Mouse (Mus musculus): ENCODE data around the gene Akt1.

Gene Akt1

DNA sequence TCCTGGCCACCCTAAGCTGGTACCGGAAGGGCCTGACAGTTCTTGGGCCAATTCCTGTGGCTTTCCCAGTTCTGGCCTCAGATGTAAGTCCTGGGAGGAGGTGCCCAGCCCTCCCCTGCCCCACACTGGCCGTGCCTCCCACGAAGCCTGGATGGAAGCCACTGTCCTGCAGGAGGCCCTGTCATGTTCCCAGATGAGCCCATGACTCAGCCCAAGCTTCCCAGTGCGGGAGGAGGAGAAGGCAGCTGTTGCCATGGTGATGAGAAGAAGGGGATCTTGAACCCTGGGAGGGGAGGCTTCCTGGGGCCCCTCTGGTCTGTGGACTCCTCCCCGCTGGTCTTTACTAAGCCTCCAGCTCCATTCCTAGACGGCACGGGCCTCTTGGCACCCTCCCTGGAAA lies 8.7 kb upstream of the Akt1 start:
- no peak for DNase-seq

DNA sequence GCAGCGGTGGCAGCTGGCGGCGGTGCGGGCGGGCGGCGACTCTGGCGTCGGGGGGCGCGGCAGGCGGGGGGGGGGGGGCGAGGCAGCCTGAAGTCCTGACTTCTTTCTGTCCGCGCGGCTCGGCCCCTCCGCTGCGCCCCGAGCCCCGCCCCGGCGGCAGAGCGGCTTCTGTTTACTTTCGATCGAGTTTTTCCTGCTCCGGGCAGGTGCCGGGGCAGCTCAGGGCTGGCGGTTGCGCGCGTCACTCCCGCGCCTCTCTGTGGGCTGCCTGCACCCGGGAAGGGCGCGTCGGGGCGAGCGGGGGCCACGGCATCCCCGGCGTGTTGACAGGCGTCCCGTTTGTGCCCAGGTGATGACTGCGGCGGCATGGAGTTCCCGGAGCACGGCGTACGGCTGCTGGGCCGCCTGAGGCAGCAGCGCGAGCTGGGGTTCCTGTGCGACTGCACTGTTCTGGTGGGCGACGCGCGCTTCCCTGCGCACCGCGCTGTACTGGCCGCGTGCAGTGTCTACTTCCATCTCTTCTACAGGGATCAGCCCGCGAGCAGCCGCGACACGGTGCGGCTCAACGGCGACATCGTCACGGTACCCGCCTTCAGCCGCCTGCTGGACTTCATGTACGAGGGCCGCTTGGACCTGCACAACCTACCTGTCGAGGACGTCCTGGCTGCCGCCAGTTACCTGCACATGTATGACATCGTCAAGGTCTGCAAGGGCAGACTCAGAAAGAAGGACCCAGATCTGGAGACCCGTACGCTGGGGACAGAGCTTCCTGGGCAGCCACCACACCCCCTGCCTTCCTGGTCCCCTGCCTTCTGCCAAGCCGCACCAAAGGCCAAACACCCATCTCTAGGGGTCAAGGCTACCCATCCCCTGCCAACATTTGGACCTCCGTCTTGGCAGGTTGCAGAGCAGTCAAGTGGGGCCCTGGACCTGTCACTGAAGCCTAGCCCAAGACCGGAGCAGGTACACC lies 4.6 kb upstream of the Akt1 start:
- DNase-seq = peak; percentile 23

DNA sequence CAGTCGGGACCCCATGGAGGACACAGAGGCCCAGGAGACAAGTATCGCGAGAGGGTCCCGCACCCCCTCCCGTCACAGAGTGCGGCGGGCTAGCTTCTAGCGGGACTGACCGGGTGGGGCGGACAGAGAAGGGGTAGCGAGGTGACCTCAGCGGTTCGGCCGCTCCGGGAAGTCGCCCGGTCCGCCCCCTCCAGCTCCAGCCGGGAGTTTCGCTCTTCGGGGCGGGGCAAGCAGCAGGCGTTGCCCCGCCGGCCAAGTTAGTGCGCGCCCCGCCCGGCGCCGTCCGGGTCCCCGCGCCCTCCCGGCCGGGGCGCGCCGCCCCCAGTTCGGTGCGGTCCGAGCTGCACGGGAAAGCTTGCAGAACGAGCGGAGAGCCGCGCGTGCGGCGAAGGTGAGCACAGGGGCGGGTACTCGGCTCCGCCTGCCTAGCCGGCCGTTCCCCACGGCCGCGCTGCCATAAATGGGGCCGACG lies 3.9 kb upstream of the Akt1 start, which contains the start of gene Zbtb42:
Zbtb42 (plus strand) TSS at position 274 of the 472 bp plus-strand sequence.
- DNase-seq = peak; percentile 28

DNA sequence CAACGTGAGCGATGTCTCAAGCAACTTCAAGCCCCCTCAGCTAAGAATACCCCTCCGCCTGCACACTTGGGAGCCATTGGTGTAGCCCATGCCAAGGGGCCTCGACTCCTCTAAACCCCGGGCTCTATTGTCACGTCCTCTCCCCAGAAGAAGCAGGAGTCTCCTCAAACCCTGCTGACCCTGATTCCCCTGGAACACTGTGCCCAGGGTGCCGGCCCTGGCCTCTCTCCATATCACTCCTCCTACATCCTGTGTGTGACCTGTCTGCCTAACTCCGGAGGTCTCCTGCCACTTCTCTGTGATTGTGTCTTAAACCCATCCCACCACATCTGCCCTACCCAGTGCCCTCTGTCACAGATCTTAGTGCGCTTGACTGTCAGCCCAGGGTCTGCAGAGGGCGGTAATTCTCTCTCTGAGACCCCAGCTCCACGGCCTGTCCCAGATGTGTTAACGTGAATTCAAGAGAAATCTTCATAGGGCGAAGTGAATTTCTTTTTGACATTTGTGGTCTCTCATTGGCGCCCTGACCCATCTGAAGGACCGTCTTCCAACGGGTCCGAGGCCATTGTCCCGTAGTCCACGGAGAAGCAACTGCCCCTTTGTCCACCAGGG lies 3.4 kb upstream of the Akt1 start:
- DNase-seq = no peak

GRCm38 (mm10) chr12:112677076-112677475 lies 2.4 kb upstream of the Akt1 start:
- DNase-seq = no peak

- DNase-seq = peak; percentile 81
These were observed 756 bp upstream of the Akt1 start for GRCm38 (mm10) chr12:112675245-112676035.

DNA sequence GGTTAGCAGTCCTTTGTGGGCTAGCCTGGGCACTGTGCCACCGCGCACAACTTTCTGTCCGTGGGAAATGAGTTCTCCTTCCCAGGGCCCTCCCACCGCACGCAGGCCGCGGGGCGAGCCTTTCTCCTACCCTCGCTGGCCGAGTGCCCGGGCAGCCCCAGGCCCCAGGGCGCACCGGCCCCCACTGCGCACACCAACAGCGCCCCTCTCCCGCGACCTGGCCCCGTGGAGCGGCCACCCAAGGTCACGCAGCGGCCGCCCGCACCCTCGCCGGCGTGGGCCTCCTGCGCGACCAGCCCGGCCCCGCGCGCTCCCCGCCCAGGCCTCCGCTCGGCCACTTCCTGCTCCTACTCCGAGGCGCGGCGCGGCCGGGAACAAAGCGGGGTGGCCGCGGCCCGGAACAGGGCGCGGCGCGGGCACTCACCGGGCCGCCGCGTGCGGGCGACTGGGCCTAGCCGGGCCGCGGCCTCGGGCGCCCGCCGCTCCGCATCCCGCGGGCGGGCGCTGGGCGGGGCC lies 1.1 kb downstream of the Akt1 start:
- DNase-seq = peak; percentile 76

GRCm38 (mm10) chr12:112672744-112673575 lies 1.7 kb downstream of the Akt1 start:
- no peak for DNase-seq

DNA sequence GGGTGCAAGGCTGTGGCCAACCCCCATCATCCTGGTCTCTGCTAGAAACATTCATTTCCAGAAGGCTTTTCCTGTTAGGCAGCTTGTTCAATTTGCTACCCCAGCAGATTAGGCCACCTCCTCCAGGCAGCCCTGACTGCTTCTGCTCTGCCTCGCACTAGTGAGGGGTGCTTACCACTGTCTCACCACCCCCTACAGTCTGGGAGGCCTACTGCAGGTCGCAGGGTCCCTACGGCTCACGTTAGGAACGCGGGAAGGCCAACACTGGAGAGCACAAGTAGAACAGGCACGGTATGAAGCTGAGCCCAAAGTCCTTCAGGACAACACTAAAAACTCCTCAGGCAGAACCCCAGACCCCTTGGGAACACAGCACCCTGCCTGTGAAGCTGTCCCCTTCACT lies 2.8 kb downstream of the Akt1 start:
- no peak for DNase-seq

- no peak for DNase-seq
These were observed 3.8 kb downstream of the Akt1 start for GRCm38 (mm10) chr12:112670718-112671393.

GRCm38 (mm10) chr12:112667619-112668297 lies 6.9 kb downstream of the Akt1 start:
- no peak for DNase-seq

GRCm38 (mm10) chr12:112665881-112666544 lies 8.7 kb downstream of the Akt1 start:
- DNase-seq = no peak

GRCm38 (mm10) chr12:112665445-112665844 lies 9.2 kb downstream of the Akt1 start:
- no peak for DNase-seq

GRCm38 (mm10) chr12:112664656-112665055 lies 10.0 kb downstream of the Akt1 start:
- DNase-seq = no peak

- no peak for DNase-seq
These were observed 10.6 kb downstream of the Akt1 start for GRCm38 (mm10) chr12:112664124-112664523.

GRCm38 (mm10) chr12:112663716-112664115 lies 11.0 kb downstream of the Akt1 start:
- DNase-seq = no peak

DNA sequence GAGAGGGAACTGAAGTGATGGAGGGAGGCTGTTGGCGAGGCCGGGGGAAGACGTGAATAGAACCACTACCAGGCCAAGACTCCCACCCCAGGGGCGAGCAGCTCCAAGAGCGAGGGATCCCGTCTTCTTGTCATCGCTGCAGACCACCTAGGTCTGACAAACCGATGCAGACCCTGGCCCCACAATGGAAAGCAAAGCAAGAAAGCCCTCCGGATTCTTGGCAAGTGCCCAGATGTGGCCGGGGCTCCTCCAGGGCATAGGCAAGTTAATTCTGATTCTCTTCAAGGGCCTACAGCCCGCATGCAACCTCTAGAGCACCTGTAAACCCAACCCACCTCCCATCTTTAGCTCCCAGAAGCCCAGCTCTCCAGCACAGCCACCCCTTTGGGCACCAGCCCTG lies 11.4 kb downstream of the Akt1 start:
- no peak for DNase-seq

DNA sequence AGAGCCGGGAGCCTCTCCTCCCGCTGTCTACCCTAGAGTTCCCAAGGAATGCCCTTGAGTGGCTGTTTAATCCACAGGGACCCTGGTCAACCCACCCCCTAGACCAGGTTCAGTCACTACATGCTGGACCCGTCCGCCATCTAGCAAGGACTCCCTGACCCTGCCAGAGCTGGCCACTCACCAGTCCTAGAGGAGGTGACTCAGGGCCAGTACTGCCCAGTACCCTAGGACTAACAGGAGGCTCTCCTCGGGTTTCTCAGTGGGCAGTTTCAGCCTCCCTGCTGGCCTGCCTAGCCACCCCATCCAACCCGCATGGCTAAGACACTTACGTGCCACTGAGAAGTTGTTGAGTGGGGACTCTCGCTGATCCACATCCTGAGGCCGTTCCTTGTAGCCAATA lies 12.8 kb downstream of the Akt1 start:
- DNase-seq = no peak

DNA sequence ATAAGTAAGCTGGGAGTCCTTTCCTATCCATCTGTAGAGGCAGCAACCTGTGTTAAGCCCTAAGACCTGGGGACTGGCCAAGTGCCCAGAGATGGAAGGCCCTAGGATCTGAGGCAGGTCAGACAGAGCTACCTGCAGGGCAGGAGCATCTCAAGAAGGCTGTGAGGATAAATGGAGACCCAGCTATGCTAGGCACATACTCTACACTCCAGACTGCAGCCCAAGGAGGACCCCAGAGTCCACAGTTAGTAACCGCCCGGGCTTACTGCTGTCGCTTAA lies 13.4 kb downstream of the Akt1 start:
- no peak for DNase-seq

DNA sequence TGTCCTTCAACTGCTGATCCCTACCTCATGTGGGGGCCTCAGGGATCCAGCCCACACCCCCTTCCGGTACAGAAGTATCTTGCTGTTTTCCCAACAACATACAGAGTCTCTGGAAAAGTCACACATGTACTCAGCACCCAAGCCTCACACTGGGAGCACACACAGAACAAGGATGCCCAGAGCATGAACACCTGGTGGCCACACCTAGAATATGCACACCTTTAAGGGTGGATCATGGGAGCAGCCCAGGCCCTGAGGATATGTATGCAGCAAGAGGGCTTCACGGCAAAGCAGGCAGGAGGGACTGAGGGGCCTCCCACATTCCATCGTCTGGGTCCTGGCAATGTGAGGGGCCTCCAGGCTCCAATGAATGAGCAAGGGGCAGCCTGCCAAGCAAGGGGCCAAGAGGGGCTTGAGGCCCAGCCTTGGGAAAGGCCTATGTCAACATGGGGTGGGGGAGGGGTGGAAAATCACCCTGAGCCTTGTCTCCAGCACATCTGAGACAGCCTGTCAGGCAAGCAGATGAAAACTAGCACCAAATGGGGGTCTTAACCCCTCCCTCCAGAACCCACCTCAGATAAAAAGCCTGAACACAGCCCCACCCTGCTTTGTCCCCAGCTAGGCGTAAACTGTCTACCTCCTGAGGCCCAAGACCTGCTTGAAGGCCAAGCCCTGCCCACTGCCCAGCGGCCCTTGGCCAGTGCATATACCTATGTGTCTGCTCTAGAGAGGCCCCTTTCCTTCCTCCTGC lies 13.9 kb downstream of the Akt1 start:
- DNase-seq = no peak
